Mouse (Mus musculus) embryonic facial prominence, embryonic 15.5 days (tissue): ENCODE results near the gene Slc37a4. TPM values are rescaled to one million over a fixed set of nuclear protein-coding genes. Genes with fewer than 3 reads are reported as not detected.
"Not testable (repeated sequence)": the region's sequence is repeated elsewhere in the genome, so short reads cannot be mapped to it uniquely, and the experiment has no call there.

ENCODE experiments used
- ATAC-seq: fragments of 200-750 bp; cut with Nextera tagmentation; 2 replicates; pipeline ENCODE4 v1.8.0; 2017; ENCODE audit warnings: low read depth, moderate TSS enrichment; ENCODE audit not compliant: insufficient number of reproducible peaks, low FRiP score, low TSS enrichment
- H3K27ac ChIP-seq: fragments of 300-500 bp; sonication (generic); replicated peaks from 2 replicates; pipeline ENCODE4 v1.5.1; 2015; ENCODE audit warnings: mild to moderate bottlenecking, inconsistent platforms
- H3K27me3 ChIP-seq: fragments of 300-500 bp; sonication (generic); 2 replicates; pipeline ENCODE4 v1.6.1; 2015; ENCODE audit warnings: inconsistent platforms
- H3K36me3 ChIP-seq: fragments of 300-500 bp; sonication (generic); 2 replicates; pipeline ENCODE4 v1.6.1; 2015; ENCODE audit warnings: mild to moderate bottlenecking, inconsistent platforms
- H3K4me1 ChIP-seq: fragments of 300-500 bp; sonication (generic); 2 replicates; pipeline ENCODE4 v1.6.1; 2015; ENCODE audit warnings: inconsistent platforms
- H3K4me2 ChIP-seq: fragments of 300-500 bp; sonication (generic); replicated peaks from 2 replicates; pipeline ENCODE4 v1.6.1; 2015; ENCODE audit warnings: mild to moderate bottlenecking, inconsistent platforms
- H3K4me3 ChIP-seq: fragments of 300-500 bp; sonication (generic); replicated peaks from 2 replicates; pipeline ENCODE4 v1.5.1; 2015; ENCODE audit warnings: mild to moderate bottlenecking, inconsistent platforms
- H3K9ac ChIP-seq: fragments of 300-500 bp; sonication (generic); 2 replicates; pipeline ENCODE4 v1.6.1; 2015; ENCODE audit warnings: inconsistent platforms
- H3K9me3 ChIP-seq: fragments of 300-500 bp; sonication (generic); replicated peaks from 2 replicates; pipeline ENCODE4 v1.6.1; 2016; ENCODE audit warnings: inconsistent platforms
- WGBS: fragments of 180-500 bp; shearing (Covaris S2); methylation state at CpG from one replicate; pipeline ENCODE4 v1.1.7; 2015; 5-methylcytosine and 5-hydroxymethylcytosine counted together
- microRNA-seq: library from miRNA; unstranded; fragments of <30 nt; microRNA quantifications from one replicate; pipeline ENCODE4, GENCODE M21; 2016; ENCODE audit warnings: borderline number of aligned reads
- polyA plus RNA-seq: library from polyadenylated mRNA; unstranded; fragments of >200 nt; fragmentation: Nextera tagmentation; extraction: Ambion mirVana; gene quantifications from 2 replicates; pipeline ENCODE4 v1.2.1, GENCODE M21; 2015

The Slc37a4 gene
- polyA plus RNA-seq, 1 experiment from 2014 or later: 19.8 TPM

- H3K4me1 ChIP-seq, ATAC-seq, H3K36me3 ChIP-seq, H3K4me2 ChIP-seq, H3K27ac ChIP-seq, H3K9me3 ChIP-seq, H3K9ac ChIP-seq, H3K4me3 ChIP-seq, H3K27me3 ChIP-seq: not testable (repeated sequence)
- WGBS: 84% methylated on average over 7 of the region's 7 CpGs
Observed at GRCm38 (mm10) chr9:44444402-44445025, 47.9 kb downstream of the Slc37a4 start.

- no peak overlapping the region for H3K4me3 ChIP-seq
- no peak overlapping the region for H3K27ac ChIP-seq
- H3K9ac ChIP-seq: no peak overlapping the region
- peaks cover 14% of the 10 kb centered on the region for H3K27me3 ChIP-seq
- H3K36me3 ChIP-seq: no peaks in the 10 kb centered on the region
- no peak overlapping the region for H3K4me2 ChIP-seq
- H3K4me1 ChIP-seq: peaks cover 11% of the 10 kb centered on the region
- no peaks in the 10 kb centered on the region for H3K9me3 ChIP-seq
- ATAC-seq: no peak
Observed at GRCm38 (mm10) chr9:44450387-44450786, 53.7 kb downstream of the Slc37a4 start.

Small RNA genes lying within 50 kb of the gene (microRNA-seq; reads per million reads assigned to microRNA genes)
- not detected for gene Mir7085

Other genes with a start within 250 kb of the Slc37a4 start
- 16.1 and 17.7 TPM in 2 replicates for gene Cbl, start 162.8 kb upstream of the Slc37a4 start, polyA plus RNA-seq
- 15.9 and 23.5 TPM in 2 replicates for gene Ccdc153, start 156.2 kb upstream of the Slc37a4 start, polyA plus RNA-seq
- 0.14 and 0.19 TPM in 2 replicates for gene Pdzd3, start 145.4 kb upstream of the Slc37a4 start, polyA plus RNA-seq
- gene Nlrx1, start 128.3 kb upstream of the Slc37a4 start, polyA plus RNA-seq: 13.4 and 14.6 TPM in 2 replicates
- 5.1 and 5.5 TPM in 2 replicates for gene Abcg4, start 108.2 kb upstream of the Slc37a4 start, polyA plus RNA-seq
- 23.0 and 26.6 TPM in 2 replicates for gene Hinfp, start 91.2 kb upstream of the Slc37a4 start, polyA plus RNA-seq
- gene C2cd2l, start 76.6 kb upstream of the Slc37a4 start, polyA plus RNA-seq: 9.1 and 10.3 TPM in 2 replicates
- 31.4 and 37.2 TPM in 2 replicates for gene Dpagt1, start 70.8 kb upstream of the Slc37a4 start, polyA plus RNA-seq
- 288 and 326 TPM in 2 replicates for gene H2afx, start 62.2 kb upstream of the Slc37a4 start, polyA plus RNA-seq
- gene Hmbs, start 52.6 kb upstream of the Slc37a4 start, polyA plus RNA-seq: 93.0 and 99.4 TPM in 2 replicates
- gene Vps11, start 35.2 kb upstream of the Slc37a4 start, polyA plus RNA-seq: 25.0 and 30.3 TPM in 2 replicates
- gene Hyou1, start 17.4 kb upstream of the Slc37a4 start, polyA plus RNA-seq: 31.0 and 31.1 TPM in 2 replicates
- 1,806 and 1,877 TPM in 2 replicates for gene Rps25, start 10.3 kb downstream of the Slc37a4 start, polyA plus RNA-seq
- 137 and 138 TPM in 2 replicates for gene Trappc4, start 10.7 kb downstream of the Slc37a4 start, polyA plus RNA-seq
- 28.1 and 30.5 TPM in 2 replicates for gene Ccdc84, start 21.7 kb downstream of the Slc37a4 start, polyA plus RNA-seq
- gene Foxr1, start 44.3 kb downstream of the Slc37a4 start, polyA plus RNA-seq: not detected in 2 replicates
- 2.1 and 3.3 TPM in 2 replicates for gene Upk2, start 58.1 kb downstream of the Slc37a4 start, polyA plus RNA-seq
- gene Bcl9l, start 86.0 kb downstream of the Slc37a4 start, polyA plus RNA-seq: 21.2 and 21.8 TPM in 2 replicates
- 0.29 and 0.49 TPM in 2 replicates for gene Cxcr5, start 165.0 kb downstream of the Slc37a4 start, polyA plus RNA-seq
- 15.3 and 19.7 TPM in 2 replicates for gene Ddx6, start 208.0 kb downstream of the Slc37a4 start, polyA plus RNA-seq